8 mouse cellular contexts compared by ENCODE assay signal in the genomic region with DNA sequence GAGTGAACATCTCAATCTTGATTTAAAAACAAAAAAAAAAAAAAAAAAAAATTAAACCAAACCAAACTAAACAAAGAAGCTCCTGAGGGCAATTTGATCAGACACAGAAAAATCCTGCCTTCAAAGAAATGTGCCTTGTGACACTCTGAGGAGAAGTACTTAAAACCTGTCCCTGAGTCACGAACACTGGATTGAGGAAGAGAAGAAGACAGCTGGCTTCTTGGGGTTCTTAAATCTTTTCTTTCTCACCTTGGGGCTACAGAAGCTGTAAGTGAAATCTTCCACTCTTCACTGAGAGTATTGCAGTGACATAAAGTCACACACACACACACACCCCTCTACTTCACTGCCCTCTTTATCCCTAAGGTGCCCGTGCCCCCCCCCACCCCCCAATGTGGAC. TPM values are rescaled to one million over a fixed set of nuclear protein-coding genes. Genes with fewer than 3 reads are reported as not detected.
A peak's percentile ranks its signal among the peaks of the same experiment; 100 is the strongest.
DNase-seq lines count a peak whose midpoint lies in the region; ATAC-seq and TF ChIP-seq lines count a peak whose summit lies in the region.

No protein-coding gene starts in this region.

- TF ChIP-seq POLR2A in brain, embryonic 14.5 days (IDR thresholded peaks at IDR 0.05; ENCODE audit: borderline replicate concordance, extremely low read depth, insufficient read depth, insufficient read length, poor library complexity, severe bottlenecking): no peak

- no peak overlapping the region for H3K27ac ChIP-seq in heart, embryonic 14.5 days (replicated peaks in 1 of 2; ENCODE audit: control insufficient read depth in 1 of 2, insufficient read depth in 1 of 2, low read depth in 2 of 2, low read length in 2 of 2)
- peak overlapping the region; percentile 95 for H3K27ac ChIP-seq in hindbrain, embryonic 13.5 days
- H3K27ac ChIP-seq in midbrain, embryonic 12.5 days (replicated peaks): peak overlapping the region; percentile 86

- peak overlapping the region; percentile 83 for H3K4me2 ChIP-seq in heart, embryonic 14.5 days (ENCODE audit: low read length)
- peak overlapping the region; percentile 79 for H3K4me2 ChIP-seq in hindbrain, embryonic 13.5 days
- peak overlapping the region; percentile 79 for H3K4me2 ChIP-seq in midbrain, embryonic 12.5 days (replicated peaks)

- 28% methylated on average over 2 of the region's 2 CpGs for WGBS in heart, embryonic 14.5 days
- 13% methylated on average over 2 of the region's 2 CpGs for WGBS in hindbrain, embryonic 13.5 days
- WGBS in midbrain, embryonic 12.5 days: 14% methylated on average over 2 of the region's 2 CpGs

- no peaks in the 10 kb centered on the region for H3K9me3 ChIP-seq in heart, embryonic 14.5 days (ENCODE audit: control insufficient read depth, low read length)
- H3K9me3 ChIP-seq in hindbrain, embryonic 13.5 days: no peaks in the 10 kb centered on the region
- no peaks in the 10 kb centered on the region for H3K9me3 ChIP-seq in midbrain, embryonic 12.5 days

- intact Hi-C loops in heart, postnatal 25 days (cut with DNase I): no loop called here

- H3K4me3 ChIP-seq in heart, embryonic 14.5 days (ENCODE audit: control insufficient read depth in 1 of 2, insufficient read depth in 1 of 2, low read depth in 1 of 2, low read length in 2 of 2): peak overlapping the region; percentile 84 to 86
- H3K4me3 ChIP-seq in hindbrain, embryonic 13.5 days: peak overlapping the region; percentile 96
- peak overlapping the region; percentile 92 for H3K4me3 ChIP-seq in midbrain, embryonic 12.5 days

- H3K9ac ChIP-seq in heart, embryonic 14.5 days (ENCODE audit: low read length): peak overlapping the region; percentile 90
- H3K9ac ChIP-seq in hindbrain, embryonic 13.5 days: peak overlapping the region; percentile 99
- H3K9ac ChIP-seq in midbrain, embryonic 12.5 days (replicated peaks): peak overlapping the region; percentile 97

- no peak for DNase-seq in heart, postnatal 25 days (ENCODE audit: low spot score)
- peak; percentile 58 for DNase-seq in brain, embryonic 14.5 days (ENCODE audit: low read depth)
- DNase-seq in adrenal gland, adult 8-10 months: no peak
- DNase-seq in layer of hippocampus, adult 8-10 months (ENCODE audit: low spot score in 2 of 2): no peak
- no peak for DNase-seq in adrenal gland, adult 18-20 months (ENCODE audit: low spot score in 2 of 2)

- ATAC-seq in heart, embryonic 14.5 days (ENCODE audit: insufficient number of reproducible peaks, insufficient read depth, low FRiP score, low read depth): no peak
- peak; percentile 15; the same call in 1 of the 2 replicates for ATAC-seq in hindbrain, embryonic 13.5 days (ENCODE audit: low FRiP score)
- peak; percentile 16 for ATAC-seq in midbrain, embryonic 12.5 days (ENCODE audit: low FRiP score, low read depth)

- H3K4me1 ChIP-seq in heart, embryonic 14.5 days (ENCODE audit: control insufficient read depth in 2 of 2, insufficient read depth in 2 of 2, low read length in 2 of 2): peaks cover 15 to 26% of the 10 kb centered on the region in 2 experiments
- peaks cover 39% of the 10 kb centered on the region for H3K4me1 ChIP-seq in hindbrain, embryonic 13.5 days (replicated peaks)
- H3K4me1 ChIP-seq in midbrain, embryonic 12.5 days: peaks cover 39% of the 10 kb centered on the region

- no peak for TF ChIP-seq CTCF in brain, embryonic 14.5 days (IDR thresholded peaks at IDR 0.05; ENCODE audit: borderline replicate concordance, extremely low read depth, insufficient read depth, insufficient read length)

- no peaks in the 10 kb centered on the region for H3K36me3 ChIP-seq in heart, embryonic 14.5 days (ENCODE audit: control insufficient read depth, insufficient read depth, low read length)
- H3K36me3 ChIP-seq in hindbrain, embryonic 13.5 days: no peaks in the 10 kb centered on the region
- H3K36me3 ChIP-seq in midbrain, embryonic 12.5 days: no peaks in the 10 kb centered on the region

- no peaks in the 10 kb centered on the region for H3K27me3 ChIP-seq in heart, embryonic 14.5 days (ENCODE audit: control insufficient read depth, insufficient read depth, low read length)
- H3K27me3 ChIP-seq in hindbrain, embryonic 13.5 days: no peaks in the 10 kb centered on the region
- H3K27me3 ChIP-seq in midbrain, embryonic 12.5 days: peaks cover 5% of the 10 kb centered on the region; the same call in 1 of the 2 replicates

RNA-seq across cellular contexts. Expression of a gene that starts 0.7 kb away (rescaled TPM):
- 2.2 TPM in 2 replicates for polyA plus RNA-seq in heart, embryonic 14.5 days (2014; fragmentation: Nextera tagmentation; extraction: Ambion mirVana)
- total RNA-seq in heart, postnatal 25 days (2021): 1 to 10 TPM; 7.0 to 7.6 TPM
- 37.7 and 63.8 TPM in 2 replicates for polyA plus RNA-seq in brain, embryonic 14.5 days (2012; rRNA removed)
- 12.7 and 13.3 TPM in 2 replicates for polyA plus RNA-seq in hindbrain, embryonic 13.5 days (2015; fragmentation: Nextera tagmentation; extraction: Ambion mirVana)
- polyA plus RNA-seq in midbrain, embryonic 12.5 days (2016; fragmentation: Nextera tagmentation; extraction: Ambion mirVana): 7.4 and 7.9 TPM in 2 replicates
- 10 to 100 TPM in 1 of 4 experiments, 1 to 10 TPM in 3; 5.2 to 10.7 (median 8.5) TPM for total RNA-seq in adrenal gland, adult 8-10 months (2022)
- 10 to 100 TPM; 43.3 to 56.9 (median 47.9) TPM for total RNA-seq in layer of hippocampus, adult 8-10 months (2022)
- 1 to 10 TPM; 5.7 to 6.5 TPM for total RNA-seq in adrenal gland, adult 18-20 months (2021)

Comparison
In these comparisons a context has a peak if more than half of its experiments do, and no peak if none do; other contexts are left out.
1. H3K27ac ChIP-seq: peak in hindbrain, embryonic 13.5 days (single experiment) and midbrain, embryonic 12.5 days (single experiment); none in heart, embryonic 14.5 days (0 of 2).
2. Peak in every context shown above with its lines, with median percentiles within 50 percentile points of each other: H3K4me2 ChIP-seq, H3K4me3 ChIP-seq and H3K9ac ChIP-seq.